Mouse (Mus musculus): Measurements from ENCODE around the gene Polr3gl. TPM values are rescaled to one million over a fixed set of nuclear protein-coding genes. Genes with fewer than 3 reads are reported as not detected.
A peak's percentile ranks its signal among the peaks of the same experiment; 100 is the strongest.
"Not testable (repeated sequence)": the region's sequence is repeated elsewhere in the genome, so short reads cannot be mapped to it uniquely, and the experiment has no call there.

Polr3gl gene
- polyA plus RNA-seq, 1 experiment from 2014 or later: 43.1 TPM

GRCm38 (mm10) chr3:96623201-96623600 lies 29.2 kb upstream of the Polr3gl start:
- Histone ChIP-seq H3K27ac (ENCODE audit: low read length) (no peak overlapping the region), H3K9ac (replicated peaks; ENCODE audit: low read depth, low read length) (no peak overlapping the region), H3K4me2 (ENCODE audit: low read length) (no peak overlapping the region), H3K4me1 (replicated peaks; ENCODE audit: control insufficient read depth, insufficient read depth, low read length) (no peaks in the 10 kb centered on the region), H3K36me3 (ENCODE audit: control insufficient read depth, insufficient read depth) (peaks cover 15% of the 10 kb centered on the region), H3K4me3 (replicated peaks; ENCODE audit: low read length) (no peak overlapping the region), H3K9me3 (ENCODE audit: control insufficient read depth, low read length) (no peaks in the 10 kb centered on the region), H3K27me3 (replicated peaks; ENCODE audit: control insufficient read depth, insufficient read depth, low read length) (no peaks in the 10 kb centered on the region)
- WGBS: 91% methylated on average over 4 of the region's 4 CpGs
- ATAC-seq: no peak

- no peaks in the 10 kb centered on the region for H3K9me3 ChIP-seq (ENCODE audit: control insufficient read depth, low read length)
- no peak overlapping the region for H3K27ac ChIP-seq (ENCODE audit: low read length)
- ATAC-seq: no peak
- H3K36me3 ChIP-seq (ENCODE audit: control insufficient read depth, insufficient read depth): peaks cover 20% of the 10 kb centered on the region
- no peak overlapping the region for H3K4me2 ChIP-seq (ENCODE audit: low read length)
- H3K27me3 ChIP-seq (replicated peaks; ENCODE audit: control insufficient read depth, insufficient read depth, low read length): no peaks in the 10 kb centered on the region
- WGBS: 97% methylated on average over 3 of the region's 3 CpGs
- H3K9ac ChIP-seq (replicated peaks; ENCODE audit: low read depth, low read length): no peak overlapping the region
- H3K4me3 ChIP-seq (replicated peaks; ENCODE audit: low read length): no peak overlapping the region
- H3K4me1 ChIP-seq (replicated peaks; ENCODE audit: control insufficient read depth, insufficient read depth, low read length): no peaks in the 10 kb centered on the region
Measured at GRCm38 (mm10) chr3:96617941-96618340, 24.0 kb upstream of the Polr3gl start.

- Histone ChIP-seq H3K27ac (ENCODE audit: low read length) (no peak overlapping the region), H3K9me3 (ENCODE audit: control insufficient read depth, low read length) (no peaks in the 10 kb centered on the region), H3K27me3 (replicated peaks; ENCODE audit: control insufficient read depth, insufficient read depth, low read length) (no peaks in the 10 kb centered on the region), H3K4me1 (replicated peaks; ENCODE audit: control insufficient read depth, insufficient read depth, low read length) (peaks cover 32% of the 10 kb centered on the region), H3K4me2 (ENCODE audit: low read length) (no peak overlapping the region), H3K4me3 (replicated peaks; ENCODE audit: low read length) (no peak overlapping the region), H3K9ac (replicated peaks; ENCODE audit: low read depth, low read length) (no peak overlapping the region), H3K36me3 (ENCODE audit: control insufficient read depth, insufficient read depth) (no peaks in the 10 kb centered on the region)
- ATAC-seq: no peak
- WGBS: 94% methylated on average over 4 of the region's 4 CpGs
Measured at GRCm38 (mm10) chr3:96606618-96607017, 12.6 kb upstream of the Polr3gl start.

GRCm38 (mm10) chr3:96606007-96606406 lies 12.0 kb upstream of the Polr3gl start:
- H3K4me2 ChIP-seq (ENCODE audit: low read length); ATAC-seq; H3K9ac ChIP-seq (replicated peaks; ENCODE audit: low read depth, low read length); H3K27me3 ChIP-seq (replicated peaks; ENCODE audit: control insufficient read depth, insufficient read depth, low read length); H3K4me3 ChIP-seq (replicated peaks; ENCODE audit: low read length); H3K9me3 ChIP-seq (ENCODE audit: control insufficient read depth, low read length); H3K36me3 ChIP-seq (ENCODE audit: control insufficient read depth, insufficient read depth); H3K27ac ChIP-seq (ENCODE audit: low read length): not testable (repeated sequence)
- WGBS: 88% methylated on average over 3 of the region's 4 CpGs
- H3K4me1 ChIP-seq (replicated peaks; ENCODE audit: control insufficient read depth, insufficient read depth, low read length): peaks cover 32% of the 10 kb centered on the region

GRCm38 (mm10) chr3:96603311-96603710 lies 9.3 kb upstream of the Polr3gl start:
- H3K27ac ChIP-seq (ENCODE audit: low read length): peak overlapping the region; percentile 96
- H3K9me3 ChIP-seq (ENCODE audit: control insufficient read depth, low read length): no peaks in the 10 kb centered on the region
- WGBS: 29% methylated on average over 5 of the region's 5 CpGs

GRCm38 (mm10) chr3:96602704-96603084 lies 8.7 kb upstream of the Polr3gl start:
- no peak for ATAC-seq

More at GRCm38 (mm10) chr3:96603311-96603710, 9.3 kb upstream of the Polr3gl start:
- peak overlapping the region; percentile 81 for H3K4me3 ChIP-seq (replicated peaks; ENCODE audit: low read length)
- peak overlapping the region; percentile 62 for H3K4me2 ChIP-seq (ENCODE audit: low read length)
- H3K36me3 ChIP-seq (ENCODE audit: control insufficient read depth, insufficient read depth): no peaks in the 10 kb centered on the region
- peak overlapping the region; percentile 87 for H3K9ac ChIP-seq (replicated peaks; ENCODE audit: low read depth, low read length)
- H3K4me1 ChIP-seq (replicated peaks; ENCODE audit: control insufficient read depth, insufficient read depth, low read length): peaks cover 50% of the 10 kb centered on the region
- no peaks in the 10 kb centered on the region for H3K27me3 ChIP-seq (replicated peaks; ENCODE audit: control insufficient read depth, insufficient read depth, low read length)
- ATAC-seq: no peak

GRCm38 (mm10) chr3:96601941-96602703 lies 8.1 kb upstream of the Polr3gl start:
- Histone ChIP-seq H3K27ac (ENCODE audit: low read length) (peak overlapping the region; percentile 96), H3K4me1 (replicated peaks; ENCODE audit: control insufficient read depth, insufficient read depth, low read length) (peaks cover 59% of the 10 kb centered on the region), H3K36me3 (ENCODE audit: control insufficient read depth, insufficient read depth) (no peaks in the 10 kb centered on the region), H3K27me3 (replicated peaks; ENCODE audit: control insufficient read depth, insufficient read depth, low read length) (no peaks in the 10 kb centered on the region), H3K4me2 (ENCODE audit: low read length) (peak overlapping the region; percentile 62), H3K4me3 (replicated peaks; ENCODE audit: low read length) (peak overlapping the region; percentile 81), H3K9me3 (ENCODE audit: control insufficient read depth, low read length) (no peaks in the 10 kb centered on the region), H3K9ac (replicated peaks; ENCODE audit: low read depth, low read length) (peak overlapping the region; percentile 87)
- no peak for ATAC-seq
- WGBS: 6% methylated on average over 10 of the region's 10 CpGs

More at GRCm38 (mm10) chr3:96602704-96603084, 8.7 kb upstream of the Polr3gl start:
- H3K9me3 ChIP-seq (ENCODE audit: control insufficient read depth, low read length): no peaks in the 10 kb centered on the region
- 33% methylated on average over 5 of the region's 5 CpGs for WGBS
- H3K4me1 ChIP-seq (replicated peaks; ENCODE audit: control insufficient read depth, insufficient read depth, low read length): peaks cover 54% of the 10 kb centered on the region
- H3K4me3 ChIP-seq (replicated peaks; ENCODE audit: low read length): peak overlapping the region; percentile 81
- H3K27me3 ChIP-seq (replicated peaks; ENCODE audit: control insufficient read depth, insufficient read depth, low read length): no peaks in the 10 kb centered on the region
- no peaks in the 10 kb centered on the region for H3K36me3 ChIP-seq (ENCODE audit: control insufficient read depth, insufficient read depth)
- H3K27ac ChIP-seq (ENCODE audit: low read length): peak overlapping the region; percentile 96
- H3K4me2 ChIP-seq (ENCODE audit: low read length): peak overlapping the region; percentile 62
- H3K9ac ChIP-seq (replicated peaks; ENCODE audit: low read depth, low read length): peak overlapping the region; percentile 87

- under 1% methylated on average over 24 of the region's 40 CpGs for WGBS
- no peaks in the 10 kb centered on the region for H3K36me3 ChIP-seq (ENCODE audit: control insufficient read depth, insufficient read depth)
- H3K27ac ChIP-seq (ENCODE audit: low read length): peak overlapping the region; percentile 96
- peak overlapping the region; percentile 62 for H3K4me2 ChIP-seq (ENCODE audit: low read length)
- peak; percentile 59 for ATAC-seq
- no peaks in the 10 kb centered on the region for H3K9me3 ChIP-seq (ENCODE audit: control insufficient read depth, low read length)
- H3K4me3 ChIP-seq (replicated peaks; ENCODE audit: low read length): peak overlapping the region; percentile 81
- peaks cover 67% of the 10 kb centered on the region for H3K4me1 ChIP-seq (replicated peaks; ENCODE audit: control insufficient read depth, insufficient read depth, low read length)
- no peaks in the 10 kb centered on the region for H3K27me3 ChIP-seq (replicated peaks; ENCODE audit: control insufficient read depth, insufficient read depth, low read length)
- peak overlapping the region; percentile 87 for H3K9ac ChIP-seq (replicated peaks; ENCODE audit: low read depth, low read length)
Measured at GRCm38 (mm10) chr3:96601251-96601787, 7.3 kb upstream of the Polr3gl start.

GRCm38 (mm10) chr3:96600639-96601250 lies 6.8 kb upstream of the Polr3gl start, which contains the start of gene Lix1l:
Gene Lix1l (plus strand): TSS chr3:96601149.
- H3K36me3 ChIP-seq (ENCODE audit: control insufficient read depth, insufficient read depth): no peaks in the 10 kb centered on the region
- H3K4me2 ChIP-seq (ENCODE audit: low read length): peak within 1 kb of the TSS; percentile 62
- peak; percentile 96 for ATAC-seq
- H3K9me3 ChIP-seq (ENCODE audit: control insufficient read depth, low read length): no peaks in the 10 kb centered on the region
- H3K4me1 ChIP-seq (replicated peaks; ENCODE audit: control insufficient read depth, insufficient read depth, low read length): peaks cover 73% of the 10 kb centered on the region
- WGBS: under 1% methylated on average over 27 of the region's 27 CpGs
- H3K4me3 ChIP-seq (replicated peaks; ENCODE audit: low read length): peak within 1 kb of the TSS; percentile 81
- H3K27ac ChIP-seq (ENCODE audit: low read length): peak within 1 kb of the TSS; percentile 96
- no peaks in the 10 kb centered on the region for H3K27me3 ChIP-seq (replicated peaks; ENCODE audit: control insufficient read depth, insufficient read depth, low read length)
- H3K9ac ChIP-seq (replicated peaks; ENCODE audit: low read depth, low read length): peak within 1 kb of the TSS; percentile 87
